Mouse (Mus musculus): ENCODE measurements around the gene BC030870. TPM values are rescaled to one million over a fixed set of nuclear protein-coding genes. Genes with fewer than 3 reads are reported as not detected.

The BC030870 gene
- total and polyA plus RNA-seq, 2 experiments from 2014 or later = 0.10 TPM; not detected in 1

- Histone ChIP-seq H3K27ac (ENCODE audit: low read depth, low read length) (no peak overlapping the region), H3K27me3 (ENCODE audit: insufficient read depth, low read length) (no peaks in the 10 kb centered on the region), H3K4me2 (ENCODE audit: low read depth, low read length, poor library complexity, severe bottlenecking) (no peak overlapping the region), H3K9me3 (ENCODE audit: low read length) (no peaks in the 10 kb centered on the region), H3K4me1 (ENCODE audit: insufficient read depth, low read length) (no peaks in the 10 kb centered on the region), H3K4me3 (ENCODE audit: low read depth, low read length) (no peak overlapping the region), H3K9ac (replicated peaks; ENCODE audit: low read length, poor library complexity, severe bottlenecking) (no peak overlapping the region), H3K36me3 (ENCODE audit: insufficient read depth, low read length) (no peaks in the 10 kb centered on the region)
- DNase-seq (ENCODE audit: low spot score) = no peak
- WGBS = 90% methylated on average over 4 of the region's 4 CpGs
- ATAC-seq (ENCODE audit: low FRiP score) = no peak
- TF ChIP-seq CTCF (IDR thresholded peaks at IDR 0.05) = no peak
Observed at GRCm38 (mm10) chr8:65056722-65057121, 72.6 kb downstream of the BC030870 start.

- Histone ChIP-seq H3K9me3 (ENCODE audit: low read length) (no peaks in the 10 kb centered on the region), H3K4me3 (ENCODE audit: low read depth, low read length) (no peak overlapping the region), H3K27ac (ENCODE audit: low read depth, low read length) (no peak overlapping the region), H3K9ac (replicated peaks; ENCODE audit: low read length, poor library complexity, severe bottlenecking) (no peak overlapping the region), H3K4me2 (ENCODE audit: low read depth, low read length, poor library complexity, severe bottlenecking) (no peak overlapping the region), H3K27me3 (ENCODE audit: insufficient read depth, low read length) (no peaks in the 10 kb centered on the region), H3K36me3 (ENCODE audit: insufficient read depth, low read length) (no peaks in the 10 kb centered on the region), H3K4me1 (ENCODE audit: insufficient read depth, low read length) (no peaks in the 10 kb centered on the region)
- no peak for TF ChIP-seq CTCF (IDR thresholded peaks at IDR 0.05)
- DNase-seq (ENCODE audit: low spot score) (no peak), ATAC-seq (ENCODE audit: low FRiP score) (no peak)
- WGBS = 73% methylated on average over 5 of the region's 5 CpGs
Observed at GRCm38 (mm10) chr8:65053968-65054367, 75.4 kb downstream of the BC030870 start.

- 94% methylated on average over 3 of the region's 3 CpGs for WGBS
- H3K4me1 ChIP-seq (ENCODE audit: insufficient read depth, low read length) = no peaks in the 10 kb centered on the region
- H3K36me3 ChIP-seq (ENCODE audit: insufficient read depth, low read length) = no peaks in the 10 kb centered on the region
- no peaks in the 10 kb centered on the region for H3K27me3 ChIP-seq (ENCODE audit: insufficient read depth, low read length)
- no peak overlapping the region for H3K9ac ChIP-seq (replicated peaks; ENCODE audit: low read length, poor library complexity, severe bottlenecking)
- DNase-seq (ENCODE audit: low spot score) (no peak), ATAC-seq (ENCODE audit: low FRiP score) (no peak)
- no peak for TF ChIP-seq CTCF (IDR thresholded peaks at IDR 0.05)
- no peak overlapping the region for H3K27ac ChIP-seq (ENCODE audit: low read depth, low read length)
- no peak overlapping the region for H3K4me2 ChIP-seq (ENCODE audit: low read depth, low read length, poor library complexity, severe bottlenecking)
- H3K4me3 ChIP-seq (ENCODE audit: low read depth, low read length) = no peak overlapping the region
- no peaks in the 10 kb centered on the region for H3K9me3 ChIP-seq (ENCODE audit: low read length)
Observed at GRCm38 (mm10) chr8:65053554-65053953, 75.8 kb downstream of the BC030870 start.

DNA sequence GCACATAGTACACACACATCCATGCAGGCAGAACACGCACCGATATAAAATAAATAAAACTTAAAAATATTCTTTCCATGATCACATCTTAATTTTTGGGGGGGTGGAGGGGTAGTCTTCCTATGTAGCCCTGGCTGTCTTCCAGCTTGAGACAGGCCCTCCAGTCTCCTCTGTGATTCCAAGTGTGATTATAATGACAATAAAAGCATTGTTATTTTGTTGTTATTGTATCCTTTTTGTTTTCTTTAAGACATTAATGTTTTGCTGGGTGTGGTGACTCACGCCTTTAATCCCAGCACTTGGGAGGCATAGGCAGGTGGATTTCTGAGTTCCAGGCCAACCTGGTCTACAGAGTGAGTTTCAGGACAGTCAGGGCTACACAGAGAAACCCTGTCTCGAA lies 81.6 kb downstream of the BC030870 start:
- ATAC-seq (ENCODE audit: low FRiP score) (no peak), DNase-seq (ENCODE audit: low spot score) (no peak)
- H3K4me3 ChIP-seq (ENCODE audit: low read depth, low read length) = no peak overlapping the region
- H3K4me1 ChIP-seq (ENCODE audit: insufficient read depth, low read length) = no peaks in the 10 kb centered on the region
- H3K27me3 ChIP-seq (ENCODE audit: insufficient read depth, low read length) = no peaks in the 10 kb centered on the region
- H3K9ac ChIP-seq (replicated peaks; ENCODE audit: low read length, poor library complexity, severe bottlenecking) = no peak overlapping the region
- H3K36me3 ChIP-seq (ENCODE audit: insufficient read depth, low read length) = no peaks in the 10 kb centered on the region
- H3K9me3 ChIP-seq (ENCODE audit: low read length) = no peaks in the 10 kb centered on the region
- WGBS = 86% methylated on average over 4 of the region's 4 CpGs
- no peak overlapping the region for H3K27ac ChIP-seq (ENCODE audit: low read depth, low read length)
- TF ChIP-seq CTCF (IDR thresholded peaks at IDR 0.05) = no peak
- H3K4me2 ChIP-seq (ENCODE audit: low read depth, low read length, poor library complexity, severe bottlenecking) = no peak overlapping the region

GRCm38 (mm10) chr8:65047193-65047592 lies 82.2 kb downstream of the BC030870 start:
- Histone ChIP-seq H3K9me3 (ENCODE audit: low read length) (no peaks in the 10 kb centered on the region), H3K27me3 (ENCODE audit: insufficient read depth, low read length) (no peaks in the 10 kb centered on the region), H3K27ac (ENCODE audit: low read depth, low read length) (no peak overlapping the region), H3K4me3 (ENCODE audit: low read depth, low read length) (no peak overlapping the region), H3K36me3 (ENCODE audit: insufficient read depth, low read length) (no peaks in the 10 kb centered on the region), H3K4me1 (ENCODE audit: insufficient read depth, low read length) (no peaks in the 10 kb centered on the region), H3K9ac (replicated peaks; ENCODE audit: low read length, poor library complexity, severe bottlenecking) (no peak overlapping the region), H3K4me2 (ENCODE audit: low read depth, low read length, poor library complexity, severe bottlenecking) (no peak overlapping the region)
- 97% methylated on average over 4 of the region's 4 CpGs for WGBS
- no peak for TF ChIP-seq CTCF (IDR thresholded peaks at IDR 0.05)
- ATAC-seq (ENCODE audit: low FRiP score) = no peak
- no peak for DNase-seq (ENCODE audit: low spot score)

GRCm38 (mm10) chr8:65046565-65046964 lies 82.8 kb downstream of the BC030870 start:
- H3K4me3 ChIP-seq (ENCODE audit: low read depth, low read length) = no peak overlapping the region
- ATAC-seq (ENCODE audit: low FRiP score) (no peak), DNase-seq (ENCODE audit: low spot score) (no peak)
- TF ChIP-seq CTCF (IDR thresholded peaks at IDR 0.05) = no peak
- 44% methylated on average over 5 of the region's 5 CpGs for WGBS
- no peak overlapping the region for H3K4me2 ChIP-seq (ENCODE audit: low read depth, low read length, poor library complexity, severe bottlenecking)
- no peaks in the 10 kb centered on the region for H3K9me3 ChIP-seq (ENCODE audit: low read length)
- H3K27ac ChIP-seq (ENCODE audit: low read depth, low read length) = no peak overlapping the region
- H3K9ac ChIP-seq (replicated peaks; ENCODE audit: low read length, poor library complexity, severe bottlenecking) = no peak overlapping the region
- H3K27me3 ChIP-seq (ENCODE audit: insufficient read depth, low read length) = no peaks in the 10 kb centered on the region
- H3K36me3 ChIP-seq (ENCODE audit: insufficient read depth, low read length) = no peaks in the 10 kb centered on the region
- H3K4me1 ChIP-seq (ENCODE audit: insufficient read depth, low read length) = no peaks in the 10 kb centered on the region
